Mouse (Mus musculus) midbrain, embryonic 15.5 days (tissue): ENCODE data around the gene Atg16l2. TPM values are rescaled to one million over a fixed set of nuclear protein-coding genes. Genes with fewer than 3 reads are reported as not detected.

Experiments
- ATAC-seq: fragments of 200-750 bp; cut with Nextera tagmentation; replicated peaks from 2 replicates; pipeline ENCODE4 v1.8.0; 2017; ENCODE audit warnings: moderate TSS enrichment
- H3K27ac ChIP-seq: fragments of 300-500 bp; sonication (generic); 2 replicates; pipeline ENCODE4 v1.5.1; 2015; ENCODE audit warnings: mild to moderate bottlenecking, inconsistent platforms
- H3K27me3 ChIP-seq: fragments of 300-500 bp; sonication (generic); replicated peaks from 2 replicates; pipeline ENCODE4 v1.6.1; 2015; ENCODE audit warnings: inconsistent platforms
- H3K36me3 ChIP-seq: fragments of 300-500 bp; sonication (generic); replicated peaks from 2 replicates; pipeline ENCODE4 v1.6.1; 2015; ENCODE audit warnings: inconsistent platforms
- H3K4me1 ChIP-seq: fragments of 300-500 bp; sonication (generic); 2 replicates; pipeline ENCODE4 v1.6.1; 2015; ENCODE audit warnings: inconsistent platforms
- H3K4me2 ChIP-seq: fragments of 300-500 bp; sonication (generic); 2 replicates; pipeline ENCODE4 v1.6.1; 2015; ENCODE audit warnings: inconsistent platforms, mild to moderate bottlenecking, moderate library complexity
- H3K4me3 ChIP-seq: fragments of 300-500 bp; sonication (generic); 2 replicates; pipeline ENCODE4 v1.5.1; 2015; ENCODE audit warnings: mild to moderate bottlenecking, inconsistent platforms
- H3K9ac ChIP-seq: fragments of 300-500 bp; sonication (generic); 2 replicates; pipeline ENCODE4 v1.6.1; 2015; ENCODE audit warnings: mild to moderate bottlenecking, inconsistent platforms
- H3K9me3 ChIP-seq: fragments of 300-500 bp; sonication (generic); 2 replicates; pipeline ENCODE4 v1.6.1; 2016; ENCODE audit warnings: inconsistent platforms
- WGBS: fragments of 180-500 bp; shearing (Covaris S2); methylation state at CpG from one replicate; pipeline ENCODE4 v1.1.7; 2015; ENCODE audit warnings: mixed read lengths; 5-methylcytosine and 5-hydroxymethylcytosine counted together
- polyA plus RNA-seq: library from polyadenylated mRNA; unstranded; fragments of >200 nt; fragmentation: Nextera tagmentation; extraction: Ambion mirVana; gene quantifications from 2 replicates; pipeline ENCODE4 v1.2.1, GENCODE M21; 2015

The Atg16l2 gene
- polyA plus RNA-seq, 1 experiment from 2014 or later = 26.9 TPM

GRCm38 (mm10) chr7:101319796-101320195 is 17.7 kb upstream of the Atg16l2 start:
- WGBS = 94% methylated on average over 1 of the region's 1 CpGs
- no peaks in the 10 kb centered on the region for H3K9me3 ChIP-seq
- no peak for ATAC-seq
- H3K4me3 ChIP-seq = no peak overlapping the region
- H3K9ac ChIP-seq = no peak overlapping the region
- H3K36me3 ChIP-seq = no peaks in the 10 kb centered on the region
- peak overlapping the region; percentile 100; the same call in 1 of the 2 replicates for H3K4me2 ChIP-seq
- H3K4me1 ChIP-seq = peaks cover 20% of the 10 kb centered on the region
- no peak overlapping the region for H3K27ac ChIP-seq
- H3K27me3 ChIP-seq = peaks cover 19% of the 10 kb centered on the region

- no peaks in the 10 kb centered on the region for H3K9me3 ChIP-seq
- H3K4me2 ChIP-seq = no peak overlapping the region
- H3K27me3 ChIP-seq = peaks cover 19% of the 10 kb centered on the region
- no peak for ATAC-seq
- peaks cover 20% of the 10 kb centered on the region for H3K4me1 ChIP-seq
- no peak overlapping the region for H3K4me3 ChIP-seq
- WGBS = 66% methylated on average over 4 of the region's 4 CpGs
- no peaks in the 10 kb centered on the region for H3K36me3 ChIP-seq
- H3K27ac ChIP-seq = no peak overlapping the region
- H3K9ac ChIP-seq = no peak overlapping the region
These were observed 16.8 kb upstream of the Atg16l2 start for GRCm38 (mm10) chr7:101318848-101319247.

GRCm38 (mm10) chr7:101317014-101317413 is 15.0 kb upstream of the Atg16l2 start, which contains the start of gene Stard10:
Gene Stard10 (plus strand): TSS chr7:101317086.
- Histone ChIP-seq H3K4me1 (peaks cover 14% of the 10 kb centered on the region), H3K36me3 (no peaks in the 10 kb centered on the region), H3K27me3 (peaks cover 18% of the 10 kb centered on the region), H3K4me2 (no peak within 1 kb of the TSS), H3K27ac (no peak within 1 kb of the TSS), H3K9ac (no peak within 1 kb of the TSS), H3K4me3 (no peak within 1 kb of the TSS), H3K9me3 (no peaks in the 10 kb centered on the region)
- WGBS = 72% methylated on average over 3 of the region's 3 CpGs
- no peak for ATAC-seq

GRCm38 (mm10) chr7:101316591-101317001 is 14.5 kb upstream of the Atg16l2 start:
- no peak for ATAC-seq
- H3K27me3 ChIP-seq = peaks cover 16% of the 10 kb centered on the region
- no peak overlapping the region for H3K4me3 ChIP-seq
- H3K36me3 ChIP-seq = no peaks in the 10 kb centered on the region
- no peak overlapping the region for H3K27ac ChIP-seq
- H3K9me3 ChIP-seq = no peaks in the 10 kb centered on the region
- no peak overlapping the region for H3K4me2 ChIP-seq
- WGBS = 73% methylated on average over 6 of the region's 6 CpGs
- H3K9ac ChIP-seq = no peak overlapping the region
- peaks cover 10% of the 10 kb centered on the region for H3K4me1 ChIP-seq

GRCm38 (mm10) chr7:101315699-101316098 is 13.6 kb upstream of the Atg16l2 start:
- Histone ChIP-seq H3K27ac (no peak overlapping the region), H3K4me2 (no peak overlapping the region), H3K36me3 (no peaks in the 10 kb centered on the region), H3K9me3 (no peaks in the 10 kb centered on the region), H3K9ac (no peak overlapping the region), H3K4me1 (peaks cover 6% of the 10 kb centered on the region), H3K4me3 (no peak overlapping the region), H3K27me3 (peaks cover 16% of the 10 kb centered on the region)
- ATAC-seq = no peak

GRCm38 (mm10) chr7:101314396-101314795 is 12.3 kb upstream of the Atg16l2 start:
- no peaks in the 10 kb centered on the region for H3K4me1 ChIP-seq
- no peaks in the 10 kb centered on the region for H3K36me3 ChIP-seq
- H3K27me3 ChIP-seq = peaks cover 4% of the 10 kb centered on the region
- H3K4me2 ChIP-seq = no peak overlapping the region
- H3K27ac ChIP-seq = no peak overlapping the region
- H3K9me3 ChIP-seq = no peaks in the 10 kb centered on the region
- H3K9ac ChIP-seq = no peak overlapping the region
- ATAC-seq = no peak
- H3K4me3 ChIP-seq = no peak overlapping the region
- 70% methylated on average over 5 of the region's 5 CpGs for WGBS

GRCm38 (mm10) chr7:101313033-101313432 is 11.0 kb upstream of the Atg16l2 start:
- Histone ChIP-seq H3K36me3 (no peaks in the 10 kb centered on the region), H3K4me1 (no peaks in the 10 kb centered on the region), H3K9me3 (no peaks in the 10 kb centered on the region), H3K27ac (no peak overlapping the region), H3K9ac (no peak overlapping the region), H3K4me3 (no peak overlapping the region), H3K4me2 (no peak overlapping the region), H3K27me3 (no peaks in the 10 kb centered on the region)
- no peak for ATAC-seq
- 74% methylated on average over 3 of the region's 3 CpGs for WGBS

- H3K27me3 ChIP-seq = no peaks in the 10 kb centered on the region
- H3K27ac ChIP-seq = peak overlapping the region; percentile 93
- ATAC-seq = peak; percentile 5; the same call in 1 of the 2 replicates
- H3K9ac ChIP-seq = no peak overlapping the region
- peak overlapping the region; percentile 59 for H3K4me2 ChIP-seq
- peak overlapping the region; percentile 77 for H3K4me3 ChIP-seq
- H3K36me3 ChIP-seq = no peaks in the 10 kb centered on the region
- H3K4me1 ChIP-seq = no peaks in the 10 kb centered on the region
- no peaks in the 10 kb centered on the region for H3K9me3 ChIP-seq
- WGBS = 34% methylated on average over 2 of the region's 2 CpGs
These were observed 9.0 kb upstream of the Atg16l2 start for GRCm38 (mm10) chr7:101311061-101311460.

GRCm38 (mm10) chr7:101310327-101311028 is 8.4 kb upstream of the Atg16l2 start:
- H3K9ac ChIP-seq = peak overlapping the region; percentile 78
- no peaks in the 10 kb centered on the region for H3K36me3 ChIP-seq
- peak; percentile 96 for ATAC-seq
- H3K4me1 ChIP-seq = no peaks in the 10 kb centered on the region
- under 1% methylated on average over 43 of the region's 43 CpGs for WGBS
- H3K9me3 ChIP-seq = no peaks in the 10 kb centered on the region
- H3K27me3 ChIP-seq = no peaks in the 10 kb centered on the region
- peak overlapping the region; percentile 93 for H3K27ac ChIP-seq
- H3K4me2 ChIP-seq = peak overlapping the region; percentile 59
- H3K4me3 ChIP-seq = peak overlapping the region; percentile 77

GRCm38 (mm10) chr7:101309985-101310326 is 7.9 kb upstream of the Atg16l2 start:
- Histone ChIP-seq H3K27ac (peak overlapping the region; percentile 93), H3K36me3 (no peaks in the 10 kb centered on the region), H3K4me2 (peak overlapping the region; percentile 59), H3K4me3 (peak overlapping the region; percentile 77), H3K4me1 (no peaks in the 10 kb centered on the region), H3K9me3 (no peaks in the 10 kb centered on the region), H3K9ac (peak overlapping the region; percentile 78; the same call in 1 of the 2 replicates), H3K27me3 (no peaks in the 10 kb centered on the region)
- 37% methylated on average over 5 of the region's 5 CpGs for WGBS
- no peak for ATAC-seq

GRCm38 (mm10) chr7:101306841-101307240 is 4.8 kb upstream of the Atg16l2 start:
- no peaks in the 10 kb centered on the region for H3K9me3 ChIP-seq
- H3K36me3 ChIP-seq = no peaks in the 10 kb centered on the region
- H3K4me2 ChIP-seq = no peak overlapping the region
- H3K27ac ChIP-seq = no peak overlapping the region
- no peak for ATAC-seq
- no peak overlapping the region for H3K9ac ChIP-seq
- no peaks in the 10 kb centered on the region for H3K27me3 ChIP-seq
- no peak overlapping the region for H3K4me3 ChIP-seq
- 47% methylated on average over 2 of the region's 2 CpGs for whole genome bisulfite sequencing
- H3K4me1 ChIP-seq = peaks cover 7% of the 10 kb centered on the region

GRCm38 (mm10) chr7:101302691-101303090 is 640 bp upstream of the Atg16l2 start:
- peak overlapping the region; percentile 73 for H3K4me3 ChIP-seq
- H3K27ac ChIP-seq = peak overlapping the region; percentile 68; the same call in 1 of the 2 replicates
- peak overlapping the region; percentile 71 for H3K4me2 ChIP-seq
- 22% methylated on average over 7 of the region's 7 CpGs for WGBS
- H3K9me3 ChIP-seq = no peaks in the 10 kb centered on the region
- H3K4me1 ChIP-seq = peaks cover 17% of the 10 kb centered on the region
- H3K27me3 ChIP-seq = peaks cover 11% of the 10 kb centered on the region; the same call in 1 of the 2 replicates
- H3K36me3 ChIP-seq = no peaks in the 10 kb centered on the region
- ATAC-seq = no peak
- peak overlapping the region; percentile 65 for H3K9ac ChIP-seq

- H3K4me3 ChIP-seq = peak overlapping the region; percentile 73
- no peaks in the 10 kb centered on the region for H3K36me3 ChIP-seq
- WGBS = 1% methylated on average over 30 of the region's 30 CpGs
- peak overlapping the region; percentile 68 for H3K27ac ChIP-seq
- peaks cover 11% of the 10 kb centered on the region; the same call in 1 of the 2 replicates for H3K27me3 ChIP-seq
- no peaks in the 10 kb centered on the region for H3K9me3 ChIP-seq
- peaks cover 26% of the 10 kb centered on the region for H3K4me1 ChIP-seq
- H3K4me2 ChIP-seq = peak overlapping the region; percentile 71
- peak; percentile 41 for ATAC-seq
- H3K9ac ChIP-seq = peak overlapping the region; percentile 65
These were observed 630 bp downstream of the Atg16l2 start for GRCm38 (mm10) chr7:101301361-101301880.
